30 mouse cellular contexts compared by ENCODE assay signal in the genomic region with DNA sequence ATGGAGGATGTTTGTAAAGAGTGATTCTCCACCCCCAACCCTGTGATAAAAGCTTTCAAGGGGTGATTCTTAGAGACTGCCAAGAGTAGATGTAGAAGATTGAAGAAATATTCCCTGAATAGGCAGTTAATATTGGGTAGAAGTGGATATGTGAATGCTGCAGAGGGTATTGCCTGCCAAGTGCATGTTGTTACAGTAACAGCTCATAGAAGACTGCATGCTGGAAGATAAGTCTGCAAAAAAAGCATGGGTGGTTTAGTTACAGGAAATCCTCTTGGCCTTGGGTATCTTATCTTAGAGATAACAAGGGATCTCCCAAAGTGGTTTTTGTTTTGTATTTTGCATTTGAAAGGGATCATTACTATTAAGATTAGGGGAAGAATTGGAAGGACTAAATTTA. TPM values are rescaled to one million over a fixed set of nuclear protein-coding genes. Genes with fewer than 3 reads are reported as not detected.
A peak's percentile ranks its signal among the peaks of the same experiment; 100 is the strongest.
DNase-seq lines count a peak whose midpoint lies in the region; ATAC-seq and TF ChIP-seq lines count a peak whose summit lies in the region.
"Had no signal": no experiment of that assay in that cellular context is flagged by ENCODE, and none has a peak within 500 bp of the region (broad histone marks: within the 10 kb centered on the region; RNA-seq: fewer than 3 reads in every experiment).

No protein-coding gene starts in this region.

- no peak for TF ChIP-seq CTCF in liver, postnatal 0 days (IDR thresholded peaks at IDR 0.05; ENCODE audit: low read depth)

- no peak overlapping the region for H3K4me3 ChIP-seq in liver, embryonic 13.5 days (replicated peaks)
- no peak overlapping the region for H3K4me3 ChIP-seq in liver, postnatal 0 days (ENCODE audit: low read depth, low read length)
- H3K4me3 ChIP-seq: embryonic facial prominence, embryonic 10.5 days; embryonic facial prominence, embryonic 12.5 days; forebrain, embryonic 13.5 days; forebrain, embryonic 15.5 days had no signal

- TF ChIP-seq EP300 in liver, postnatal 0 days (IDR thresholded peaks at IDR 0.05; ENCODE audit: low read depth) = no peak

- no peaks in the 10 kb centered on the region for H3K9me3 ChIP-seq in liver, embryonic 13.5 days (replicated peaks)
- H3K9me3 ChIP-seq in liver, postnatal 0 days (ENCODE audit: low read length) = no peaks in the 10 kb centered on the region
- H3K9me3 ChIP-seq: embryonic facial prominence, embryonic 10.5 days; embryonic facial prominence, embryonic 12.5 days; forebrain, embryonic 13.5 days; forebrain, embryonic 15.5 days; G1E had no signal

- H3K9ac ChIP-seq in liver, embryonic 13.5 days = no peak overlapping the region
- H3K9ac ChIP-seq in liver, postnatal 0 days (replicated peaks) = no peak overlapping the region
- H3K9ac ChIP-seq: embryonic facial prominence, embryonic 12.5 days; forebrain, embryonic 13.5 days; forebrain, embryonic 15.5 days; forebrain, postnatal 0 days had no signal

- no peak overlapping the region for H3K27ac ChIP-seq in liver, embryonic 13.5 days
- no peak overlapping the region for H3K27ac ChIP-seq in liver, postnatal 0 days (ENCODE audit: low read depth)
- H3K27ac ChIP-seq: embryonic facial prominence, embryonic 10.5 days; embryonic facial prominence, embryonic 12.5 days; forebrain, embryonic 13.5 days; forebrain, embryonic 15.5 days had no signal

- ATAC-seq in liver, embryonic 13.5 days (ENCODE audit: low read depth) = peak; percentile 31; the same call in 1 of the 2 replicates
- ATAC-seq in liver, postnatal 0 days = no peak
- peak; percentile 57; the same call in 1 of the 2 replicates for ATAC-seq in common myeloid progenitor, adult 5-6 weeks (replicated peaks; ENCODE audit: low read depth, poor library complexity, severe bottlenecking)
- ATAC-seq in megakaryocyte-erythroid progenitor cell, adult 5-6 weeks (replicated peaks; ENCODE audit: low FRiP score, low TSS enrichment, poor library complexity, severe bottlenecking) = peak; percentile 70
- ATAC-seq: activated CD4-positive, CD25-positive, alpha-beta regulatory T cell, adult 4 months; CD4-positive, CD25-positive, alpha-beta regulatory T cell, adult 4 months; forebrain, embryonic 13.5 days; forebrain, embryonic 15.5 days; forebrain, postnatal 0 days; Patski had no signal

- H3K4me2 ChIP-seq in liver, embryonic 13.5 days = no peak overlapping the region
- H3K4me2 ChIP-seq in liver, postnatal 0 days (ENCODE audit: low read depth, low read length) = no peak overlapping the region
- H3K4me2 ChIP-seq: embryonic facial prominence, embryonic 12.5 days; forebrain, embryonic 13.5 days; forebrain, embryonic 15.5 days had no signal

- no peak for DNase-seq in liver, embryonic 13.5 days
- no peak for DNase-seq in liver, postnatal 0 days
- DNase-seq in 416B (ENCODE audit: low read depth) = peak; percentile 25
- no peak for DNase-seq in gastrocnemius, postnatal 25 days
- no peak for DNase-seq in kidney, postnatal 14 days
- DNase-seq: adrenal gland, adult 8-10 months; adrenal gland, postnatal 14 days; adrenal gland, postnatal 36 days; B cell, adult 2 months; cerebellum, adult 11-12 months; cerebellum, adult 2 months; cerebellum, adult 9-10 months; cerebellum, postnatal 14 days; cerebellum, postnatal 36 days; forebrain, postnatal 0 days had no signal

- no peaks in the 10 kb centered on the region for H3K27me3 ChIP-seq in liver, embryonic 13.5 days
- H3K27me3 ChIP-seq in liver, postnatal 0 days (ENCODE audit: insufficient read depth, low read length) = no peaks in the 10 kb centered on the region
- H3K27me3 ChIP-seq: CH12.LX; embryonic facial prominence, embryonic 12.5 days; forebrain, embryonic 13.5 days; forebrain, embryonic 15.5 days; Patski had no signal

- H3K36me3 ChIP-seq in liver, embryonic 13.5 days = no peaks in the 10 kb centered on the region
- H3K36me3 ChIP-seq in liver, postnatal 0 days (replicated peaks; ENCODE audit: insufficient read depth, low read length) = no peaks in the 10 kb centered on the region
- H3K36me3 ChIP-seq: embryonic facial prominence, embryonic 10.5 days; embryonic facial prominence, embryonic 12.5 days; forebrain, embryonic 15.5 days; G1E had no signal

- peaks cover 6% of the 10 kb centered on the region for H3K4me1 ChIP-seq in liver, embryonic 13.5 days (replicated peaks)
- no peaks in the 10 kb centered on the region for H3K4me1 ChIP-seq in liver, postnatal 0 days (ENCODE audit: insufficient read depth)
- H3K4me1 ChIP-seq: embryonic facial prominence, embryonic 10.5 days; embryonic facial prominence, embryonic 12.5 days; forebrain, embryonic 13.5 days; forebrain, embryonic 15.5 days had no signal

RNA-seq across cellular contexts. Expression of a gene that starts 30.7 kb away (rescaled TPM):
- polyA plus RNA-seq in liver, embryonic 13.5 days (2015; fragmentation: Nextera tagmentation; extraction: Ambion mirVana) = 11.5 and 11.8 TPM in 2 replicates
- polyA plus RNA-seq in liver, postnatal 0 days (2015; fragmentation: Nextera tagmentation; extraction: Ambion mirVana) = 7.5 and 9.3 TPM in 2 replicates
- 10.0 and 12.1 TPM in 2 replicates for total RNA-seq in common myeloid progenitor, adult 5-6 weeks (2017)
- total RNA-seq in megakaryocyte-erythroid progenitor cell, adult 5-6 weeks (2014; fragmentation: Nextera tagmentation) = 7.4 and 17.2 TPM in 2 replicates
- 10.8 and 10.9 TPM in 2 replicates for total RNA-seq in megakaryocyte-erythroid progenitor cell, adult 5-6 weeks (2017)
- total RNA-seq in gastrocnemius, postnatal 25 days (2021) = 10 to 100 TPM; 12.7 to 17.0 TPM
- total RNA-seq: CH12.LX had no signal
- polyA plus RNA-seq: CD4-positive, CD25-positive, alpha-beta regulatory T cell, adult 4 months; G1E had no signal

RNA-seq across cellular contexts. Expression of a gene that starts 36.3 kb away (rescaled TPM):
- not detected in 2 replicates for polyA plus RNA-seq in liver, embryonic 13.5 days (2015; fragmentation: Nextera tagmentation; extraction: Ambion mirVana)
- polyA plus RNA-seq in liver, postnatal 0 days (2015; fragmentation: Nextera tagmentation; extraction: Ambion mirVana) = not detected in 2 replicates
- total RNA-seq in common myeloid progenitor, adult 5-6 weeks (2017) = not detected in 2 replicates
- not detected in 2 replicates for total RNA-seq in megakaryocyte-erythroid progenitor cell, adult 5-6 weeks (2014; fragmentation: Nextera tagmentation)
- total RNA-seq in megakaryocyte-erythroid progenitor cell, adult 5-6 weeks (2017) = not detected in 2 replicates
- total RNA-seq in gastrocnemius, postnatal 25 days (2021) = under 1 TPM; 0.20 to 0.24 TPM
- total RNA-seq: adrenal gland, adult 18-20 months; adrenal gland, adult 8-10 months; adrenal gland, postnatal 14 days; adrenal gland, postnatal 36 days; CH12.LX; forebrain, postnatal 0 days; G1E had no signal
- polyA plus RNA-seq: activated CD4-positive, CD25-positive, alpha-beta regulatory T cell, adult 4 months; CD4-positive, CD25-positive, alpha-beta regulatory T cell, adult 4 months; cerebellum, adult 2 months; cortical plate, adult 2 months; embryonic facial prominence, embryonic 10.5 days; embryonic facial prominence, embryonic 12.5 days; embryonic facial prominence, embryonic 14.5 days; forebrain, embryonic 11.5 days; forebrain, embryonic 13.5 days; forebrain, embryonic 15.5 days; forebrain, postnatal 0 days; G1E; Patski had no signal
